Mouse (Mus musculus) liver, embryonic 14.5 days (tissue): ENCODE results near the gene Cadm4. TPM values are rescaled to one million over a fixed set of nuclear protein-coding genes. Genes with fewer than 3 reads are reported as not detected.

Experiments
- ATAC-seq: fragments of 200-750 bp; cut with Nextera tagmentation; 2 replicates; pipeline ENCODE4 v1.8.0; 2017; ENCODE audit warnings: moderate number of reproducible peaks, mild to moderate bottlenecking, moderate library complexity; ENCODE audit not compliant: insufficient read depth
- DNase-seq, 3 experiments: peaks; one replicate each; pipeline ENCODE4 v3.0.0-alpha.2; 2012 to 2013; ENCODE audit warnings: low read depth in 3 of 3, low spot score in 3 of 3
- H3K27ac ChIP-seq: fragments of 300-500 bp; sonication (generic); 2 replicates; pipeline ENCODE4 v1.5.1; 2014; ENCODE audit warnings: moderate library complexity, mild to moderate bottlenecking, control low read depth, inconsistent platforms
- H3K27me3 ChIP-seq: fragments of 300-500 bp; sonication (generic); 2 replicates; pipeline ENCODE4 v1.6.1; 2014; ENCODE audit warnings: mild to moderate bottlenecking, low read length, moderate library complexity; ENCODE audit not compliant: control insufficient read depth, insufficient read depth
- H3K36me3 ChIP-seq: fragments of 300-500 bp; sonication (generic); replicated peaks from 2 replicates; pipeline ENCODE4 v1.6.1; 2014; ENCODE audit warnings: low read depth; ENCODE audit not compliant: control insufficient read depth, insufficient read depth
- H3K4me1 ChIP-seq, 2 experiments: fragments of 200-500 bp in 1 of 2; fragments of 300-500 bp in 1 of 2; sonication (generic) in 1 of 2; replicated peaks; 2 replicates each; pipeline ENCODE4 v1.6.1; 2012 to 2014; ENCODE audit warnings: antibody characterized with exemption in 1 of 2, inconsistent platforms in 1 of 2, low read length in 1 of 2; ENCODE audit not compliant: control insufficient read depth in 2 of 2, insufficient read depth in 2 of 2
- H3K4me2 ChIP-seq: fragments of 300-500 bp; sonication (generic); 2 replicates; pipeline ENCODE4 v1.6.1; 2014; ENCODE audit warnings: low read depth, mild to moderate bottlenecking, control low read depth, moderate library complexity
- H3K4me3 ChIP-seq, 2 experiments: fragments of 200-500 bp in 1 of 2; fragments of 300-500 bp in 1 of 2; sonication (generic) in 1 of 2; 2 replicates each; pipeline ENCODE4 v1.5.1; 2012 to 2014; ENCODE audit warnings: low read depth in 2 of 2, low read length in 2 of 2, mild to moderate bottlenecking in 2 of 2, control low read depth in 1 of 2, inconsistent platforms in 1 of 2, moderate library complexity in 1 of 2; ENCODE audit not compliant: insufficient read depth in 1 of 2
- H3K9ac ChIP-seq: fragments of 300-500 bp; sonication (generic); replicated peaks from 2 replicates; pipeline ENCODE4 v1.6.1; 2014; ENCODE audit warnings: mild to moderate bottlenecking, control low read depth, moderate library complexity
- H3K9me3 ChIP-seq: fragments of 300-500 bp; sonication (generic); 2 replicates; pipeline ENCODE4 v1.6.1; 2016; ENCODE audit warnings: low read length, mixed read lengths; ENCODE audit not compliant: control insufficient read depth
- CTCF ChIP-seq: IDR thresholded peaks from 2 replicates; pipeline ENCODE4 v1.5.1; 2016; ENCODE audit warnings: antibody characterized with exemption, low read depth, control low read depth
- EP300 ChIP-seq: IDR thresholded peaks from 2 replicates; pipeline ENCODE4 v1.6.1; 2016; ENCODE audit warnings: antibody characterized with exemption, low read depth
- WGBS: fragments of 180-500 bp; shearing (Covaris S2); extraction: QIAGEN DNeasy Blood & Tissue Kit; methylation state at CpG from one replicate; pipeline ENCODE4 v1.1.7; 2014; ENCODE audit not compliant: insufficient replicate concordance; 5-methylcytosine and 5-hydroxymethylcytosine counted together
- polyA plus RNA-seq, 2 experiments: library from polyadenylated mRNA; depleted of rRNA in 1 of 2; stranded (reverse) in 1 of 2; unstranded in 1 of 2; fragments of >200 nt; fragmentation: Nextera tagmentation in 1 of 2; extraction: Ambion mirVana in 1 of 2; gene quantifications; 2 replicates each; pipeline versions ENCODE4 v1.2.1 to v1.2.3; 2012 to 2014

The Cadm4 gene
- polyA plus RNA-seq, 2 experiments: 0.05 to 0.48 TPM

DNA sequence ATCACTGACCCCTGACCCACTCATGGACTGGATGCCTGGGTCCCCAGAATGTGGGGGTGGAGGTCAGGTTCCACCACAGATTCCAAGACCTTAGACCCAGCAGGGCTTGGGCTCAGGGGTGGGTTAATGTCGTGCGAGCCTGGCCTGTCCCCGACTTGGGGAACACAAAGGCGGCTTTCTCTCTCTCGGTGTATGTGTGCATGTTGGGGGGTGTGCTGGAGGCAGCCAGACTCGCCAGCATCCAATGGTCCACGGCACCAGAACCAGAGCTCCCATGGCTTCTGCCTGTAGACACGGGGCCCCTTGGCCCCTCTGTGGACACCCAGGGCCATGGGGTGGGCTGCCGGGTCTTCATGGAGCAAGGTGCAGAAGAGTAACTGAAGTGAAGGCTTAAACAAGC is 3.7 kb downstream of the Cadm4 start:
- H3K4me3 ChIP-seq: no peak overlapping the region
- H3K27ac ChIP-seq: no peak overlapping the region
- WGBS: 63% methylated on average over 9 of the region's 9 CpGs
- no peaks in the 10 kb centered on the region for H3K9me3 ChIP-seq
- no peak overlapping the region for H3K9ac ChIP-seq
- peaks cover 0 to 2% of the 10 kb centered on the region in 2 experiments; a peak in 1 of 4 replicates for H3K4me1 ChIP-seq
- TF ChIP-seq EP300 (no peak), CTCF (no peak)
- ATAC-seq (no peak), DNase-seq (no peak)
- no peaks in the 10 kb centered on the region for H3K36me3 ChIP-seq
- H3K4me2 ChIP-seq: no peak overlapping the region
- peaks cover 36% of the 10 kb centered on the region for H3K27me3 ChIP-seq

GRCm38 (mm10) chr7:24486654-24487130 is 4.9 kb downstream of the Cadm4 start:
- no peaks in the 10 kb centered on the region for H3K36me3 ChIP-seq
- DNase-seq (no peak), ATAC-seq (no peak)
- no peak overlapping the region for H3K9ac ChIP-seq
- H3K27me3 ChIP-seq: peaks cover 24% of the 10 kb centered on the region
- TF ChIP-seq CTCF (no peak), EP300 (no peak)
- H3K27ac ChIP-seq: no peak overlapping the region
- H3K4me1 ChIP-seq: no peaks in the 10 kb centered on the region
- 49% methylated on average over 9 of the region's 9 CpGs for WGBS
- H3K9me3 ChIP-seq: no peaks in the 10 kb centered on the region
- no peak overlapping the region for H3K4me2 ChIP-seq
- H3K4me3 ChIP-seq: no peak overlapping the region

DNA sequence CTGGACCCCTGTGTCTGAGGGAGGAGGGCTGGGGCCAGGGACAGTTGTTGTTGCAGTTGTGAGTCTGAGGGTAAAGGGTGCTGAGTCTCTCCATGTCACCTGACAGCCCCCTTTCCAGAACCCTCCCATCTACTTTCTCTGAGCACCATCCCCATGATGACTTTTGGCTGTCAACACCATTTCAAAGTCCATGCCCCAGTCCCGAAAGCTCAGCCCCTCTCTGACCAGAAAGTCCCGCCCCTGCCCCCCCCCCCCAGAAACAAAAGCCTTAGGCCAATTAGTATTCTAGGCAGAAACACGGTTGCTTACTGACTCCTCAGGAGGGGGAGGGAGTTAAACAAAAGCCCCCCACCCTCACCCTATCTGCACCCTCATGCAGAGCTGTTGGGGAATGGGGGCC is 5.6 kb downstream of the Cadm4 start:
- H3K9ac ChIP-seq: no peak overlapping the region
- ATAC-seq: no peak

GRCm38 (mm10) chr7:24488303-24488702 is 6.5 kb downstream of the Cadm4 start:
- Histone ChIP-seq H3K9me3 (no peaks in the 10 kb centered on the region), H3K9ac (no peak overlapping the region), H3K36me3 (no peaks in the 10 kb centered on the region), H3K4me2 (no peak overlapping the region), H3K4me1 (no peaks in the 10 kb centered on the region), H3K27me3 (peaks cover 9% of the 10 kb centered on the region), H3K27ac (no peak overlapping the region), H3K4me3 (no peak overlapping the region)
- no peak for DNase-seq
- TF ChIP-seq EP300 (no peak), CTCF (no peak)
- WGBS: 63% methylated on average over 8 of the region's 8 CpGs
- ATAC-seq: no peak

More for the DNA sequence above, 5.6 kb downstream of the Cadm4 start:
- TF ChIP-seq CTCF (no peak), EP300 (no peak)
- no peak overlapping the region for H3K4me2 ChIP-seq
- DNase-seq: no peak
- no peaks in the 10 kb centered on the region for H3K4me1 ChIP-seq
- WGBS: 31% methylated on average over 3 of the region's 3 CpGs
- no peaks in the 10 kb centered on the region for H3K36me3 ChIP-seq
- H3K27me3 ChIP-seq: peaks cover 17% of the 10 kb centered on the region
- no peak overlapping the region for H3K27ac ChIP-seq
- no peaks in the 10 kb centered on the region for H3K9me3 ChIP-seq
- no peak overlapping the region for H3K4me3 ChIP-seq

GRCm38 (mm10) chr7:24499856-24500577 is 18.2 kb downstream of the Cadm4 start:
- H3K4me3 ChIP-seq: no peak overlapping the region
- no peak for DNase-seq
- peak overlapping the region; percentile 20 for H3K4me2 ChIP-seq

More at GRCm38 (mm10) chr7:24499856-24500577, 18.2 kb downstream of the Cadm4 start:
- TF ChIP-seq EP300 (no peak), CTCF (no peak)
- H3K4me1 ChIP-seq: 0 out of 4 replicates have a peak, but pooled peaks cover 0 to 4% of the 10 kb centered on the region in 2 experiments
- H3K27me3 ChIP-seq: peaks cover 41% of the 10 kb centered on the region
- ATAC-seq: no peak
- no peaks in the 10 kb centered on the region for H3K36me3 ChIP-seq
- WGBS: 11% methylated on average over 43 of the region's 43 CpGs
- no peak overlapping the region for H3K9ac ChIP-seq
- H3K9me3 ChIP-seq: no peaks in the 10 kb centered on the region
- no peak overlapping the region for H3K27ac ChIP-seq
